Mouse (Mus musculus) midbrain, postnatal 0 days (tissue): ENCODE data around the gene Vasn. TPM values are rescaled to one million over a fixed set of nuclear protein-coding genes. Genes with fewer than 3 reads are reported as not detected.

Experiments used
- ATAC-seq: fragments of 200-750 bp; cut with Nextera tagmentation; 2 replicates; pipeline ENCODE4 v1.8.0; 2017; ENCODE audit warnings: moderate number of reproducible peaks, mild to moderate bottlenecking, moderate TSS enrichment, moderate library complexity; ENCODE audit not compliant: low FRiP score
- DNase-seq: peaks from one replicate; pipeline ENCODE4 v3.0.0-alpha.2; 2015; ENCODE audit warnings: low spot score
- H3K27ac ChIP-seq: fragments of 300-500 bp; sonication (generic); 2 replicates; pipeline ENCODE4 v1.5.1; 2014; ENCODE audit warnings: low read depth, mild to moderate bottlenecking, low read length, mixed read lengths
- H3K27me3 ChIP-seq: fragments of 300-500 bp; sonication (generic); 2 replicates; pipeline ENCODE4 v1.6.1; 2014; ENCODE audit warnings: low read length, control low read depth, mixed read lengths; ENCODE audit not compliant: insufficient read depth
- H3K36me3 ChIP-seq: fragments of 300-500 bp; sonication (generic); 2 replicates; pipeline ENCODE4 v1.6.1; 2014; ENCODE audit warnings: low read length, control low read depth, mixed read lengths; ENCODE audit not compliant: insufficient read depth
- H3K4me1 ChIP-seq: fragments of 300-500 bp; sonication (generic); 2 replicates; pipeline ENCODE4 v1.6.1; 2014; ENCODE audit warnings: mild to moderate bottlenecking, control low read depth, antibody characterized with exemption, low read length, mixed read lengths; ENCODE audit not compliant: insufficient read depth
- H3K4me2 ChIP-seq: fragments of 300-500 bp; sonication (generic); 2 replicates; pipeline ENCODE4 v1.6.1; 2014; ENCODE audit warnings: low read depth, mild to moderate bottlenecking, low read length, mixed read lengths; ENCODE audit not compliant: poor library complexity, severe bottlenecking
- H3K4me3 ChIP-seq: fragments of 300-500 bp; sonication (generic); 2 replicates; pipeline ENCODE4 v1.5.1; 2014; ENCODE audit warnings: low read depth, mild to moderate bottlenecking, low read length, moderate library complexity
- H3K9ac ChIP-seq: fragments of 300-500 bp; sonication (generic); replicated peaks from 2 replicates; pipeline ENCODE4 v1.6.1; 2014; ENCODE audit warnings: mild to moderate bottlenecking, low read length, moderate library complexity, mixed read lengths; ENCODE audit not compliant: poor library complexity, severe bottlenecking
- H3K9me3 ChIP-seq: fragments of 300-500 bp; sonication (generic); 2 replicates; pipeline ENCODE4 v1.6.1; 2016; ENCODE audit warnings: low read length, control low read depth
- CTCF ChIP-seq: IDR thresholded peaks from 2 replicates; pipeline ENCODE4 v1.5.1; 2016; ENCODE audit warnings: antibody characterized with exemption, mild to moderate bottlenecking
- WGBS: fragments of 180-500 bp; shearing (Covaris S2); extraction: QIAGEN DNeasy Blood & Tissue Kit; methylation state at CpG from one replicate; pipeline ENCODE4 v1.1.7; 2014; 5-methylcytosine and 5-hydroxymethylcytosine counted together
- polyA plus RNA-seq: library from polyadenylated mRNA; unstranded; fragments of >200 nt; fragmentation: Nextera tagmentation; extraction: Ambion mirVana; gene quantifications from 2 replicates; pipeline ENCODE4 v1.2.1, GENCODE M21; 2015
- total RNA-seq: library from RNA; depleted of rRNA; stranded (reverse); fragments of >200 nt; gene quantifications from 2 replicates; pipeline ENCODE4 v1.2.3, GENCODE M21; 2014

Gene Vasn
- total and polyA plus RNA-seq, 2 experiments from 2014 or later = 4.7 to 14.2 TPM

- peak; percentile 12; the same call in 1 of the 2 replicates for ATAC-seq
- peak overlapping the region; percentile 83 for H3K4me3 ChIP-seq
- no peaks in the 10 kb centered on the region for H3K9me3 ChIP-seq
- H3K36me3 ChIP-seq = no peaks in the 10 kb centered on the region; the same call in 1 of the 2 replicates
- H3K4me1 ChIP-seq = peaks cover 15% of the 10 kb centered on the region; the same call in 1 of the 2 replicates
- no peak for DNase-seq
- peak overlapping the region; percentile 92 for H3K4me2 ChIP-seq
- no peak for TF ChIP-seq CTCF
- no peaks in the 10 kb centered on the region for H3K27me3 ChIP-seq
- H3K27ac ChIP-seq = no peak overlapping the region
- H3K9ac ChIP-seq = peak overlapping the region; percentile 90
- 1% methylated on average over 5 of the region's 5 CpGs for WGBS
Observed at GRCm38 (mm10) chr16:4595527-4595963, 44.2 kb upstream of the Vasn start.

GRCm38 (mm10) chr16:4596141-4596728, 43.5 kb upstream of the Vasn start:
- H3K27ac ChIP-seq = no peak overlapping the region
- no peaks in the 10 kb centered on the region for H3K36me3 ChIP-seq
- ATAC-seq = no peak
- no peaks in the 10 kb centered on the region for H3K27me3 ChIP-seq
- peak overlapping the region; percentile 90 for H3K9ac ChIP-seq
- peak overlapping the region; percentile 92 for H3K4me2 ChIP-seq
- H3K4me1 ChIP-seq = peaks cover 15% of the 10 kb centered on the region; the same call in 1 of the 2 replicates
- no peak for DNase-seq
- H3K4me3 ChIP-seq = peak overlapping the region; percentile 83
- 8% methylated on average over 3 of the region's 3 CpGs for WGBS
- no peak for TF ChIP-seq CTCF
- no peaks in the 10 kb centered on the region for H3K9me3 ChIP-seq

- Histone ChIP-seq H3K27me3 (no peaks in the 10 kb centered on the region), H3K9ac (no peak overlapping the region; the same call in 1 of the 2 replicates), H3K4me1 (peaks cover 15% of the 10 kb centered on the region; the same call in 1 of the 2 replicates), H3K4me2 (peak overlapping the region; percentile 92), H3K9me3 (no peaks in the 10 kb centered on the region), H3K27ac (no peak overlapping the region), H3K4me3 (0 out of 2 replicates have a peak overlapping the region, but pooled peaks have one; percentile 83), H3K36me3 (no peaks in the 10 kb centered on the region)
- 44% methylated on average over 2 of the region's 2 CpGs for WGBS
- TF ChIP-seq CTCF = no peak
- no peak for ATAC-seq
- no peak for DNase-seq
Observed at GRCm38 (mm10) chr16:4596836-4597235, 42.9 kb upstream of the Vasn start.

GRCm38 (mm10) chr16:4597296-4597695, 42.4 kb upstream of the Vasn start:
- DNase-seq (no peak), ATAC-seq (no peak)
- no peak for TF ChIP-seq CTCF
- no peak overlapping the region for H3K27ac ChIP-seq
- H3K4me3 ChIP-seq = no peak overlapping the region
- H3K4me2 ChIP-seq = peak overlapping the region; percentile 92
- WGBS = 66% methylated on average over 7 of the region's 7 CpGs
- H3K27me3 ChIP-seq = no peaks in the 10 kb centered on the region
- no peaks in the 10 kb centered on the region for H3K9me3 ChIP-seq
- no peaks in the 10 kb centered on the region for H3K36me3 ChIP-seq
- H3K9ac ChIP-seq = no peak overlapping the region
- peaks cover 19% of the 10 kb centered on the region; the same call in 1 of the 2 replicates for H3K4me1 ChIP-seq

- Histone ChIP-seq H3K27ac (no peak overlapping the region), H3K9me3 (no peaks in the 10 kb centered on the region), H3K9ac (no peak overlapping the region), H3K4me1 (peaks cover 20% of the 10 kb centered on the region; the same call in 1 of the 2 replicates), H3K27me3 (no peaks in the 10 kb centered on the region), H3K36me3 (no peaks in the 10 kb centered on the region), H3K4me2 (no peak overlapping the region), H3K4me3 (no peak overlapping the region)
- DNase-seq = no peak
- TF ChIP-seq CTCF = no peak
- no peak for ATAC-seq
- WGBS = 67% methylated on average over 5 of the region's 5 CpGs
Observed at GRCm38 (mm10) chr16:4598041-4598440, 41.7 kb upstream of the Vasn start.

- DNase-seq (peak; percentile 25), ATAC-seq (no peak)
- Histone ChIP-seq H3K4me3 (no peak overlapping the region), H3K9me3 (no peaks in the 10 kb centered on the region), H3K27me3 (no peaks in the 10 kb centered on the region), H3K9ac (0 out of 2 replicates have a peak overlapping the region, but pooled peaks have one; percentile 19), H3K36me3 (no peaks in the 10 kb centered on the region), H3K4me2 (no peak overlapping the region), H3K27ac (no peak overlapping the region), H3K4me1 (peaks cover 20% of the 10 kb centered on the region; the same call in 1 of the 2 replicates)
- no peak for TF ChIP-seq CTCF
- WGBS = 18% methylated on average over 6 of the region's 6 CpGs
Observed at GRCm38 (mm10) chr16:4598891-4599543, 40.7 kb upstream of the Vasn start.
